Mouse (Mus musculus): ENCODE data around the gene Serf2. TPM values are rescaled to one million over a fixed set of nuclear protein-coding genes. Genes with fewer than 3 reads are reported as not detected.

Serf2 gene
- polyA plus RNA-seq (2014; fragmentation: Nextera tagmentation; extraction: Ambion mirVana), result 352 and 382 TPM in 2 replicates

DNA sequence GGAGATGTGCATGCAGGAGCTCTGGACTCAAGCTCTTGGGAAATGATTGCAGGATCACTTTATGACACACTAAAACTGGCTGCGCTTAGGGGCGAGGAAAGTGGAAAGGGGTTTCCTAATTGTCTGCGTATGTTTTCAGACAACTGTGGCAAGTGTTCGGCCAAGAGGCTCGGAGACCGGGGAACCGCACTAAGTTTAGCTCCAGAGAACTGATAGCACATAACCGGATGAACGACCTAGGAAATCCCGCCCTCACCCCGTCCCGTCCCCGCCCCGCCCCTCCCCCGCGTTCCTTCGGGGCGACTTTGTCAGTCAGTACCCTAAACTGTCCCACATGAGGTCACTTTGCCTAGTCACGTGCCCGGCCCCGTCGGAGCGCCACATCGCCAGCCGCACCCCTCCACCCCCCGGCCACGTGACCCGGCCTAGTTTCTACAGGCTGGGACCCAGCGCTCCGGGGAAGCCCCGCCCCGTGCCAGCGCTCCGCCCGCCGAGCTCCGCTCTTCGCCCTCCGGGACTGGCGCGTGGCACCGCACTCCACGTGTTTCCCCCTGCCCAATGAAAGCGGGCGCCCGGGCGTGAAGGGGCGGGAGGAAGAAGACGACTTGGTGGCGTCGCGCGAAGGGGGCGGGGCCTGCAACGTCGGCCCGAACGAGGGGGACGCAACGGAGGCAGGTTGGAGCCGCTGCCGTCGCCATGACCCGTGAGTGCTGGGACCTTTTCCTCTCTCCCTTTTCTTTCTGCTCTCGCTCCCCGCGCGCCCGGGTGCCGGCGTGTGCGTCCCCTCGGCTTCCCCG is at the start of gene Serf2:
Serf2 (plus strand) TSS at position 457 of the 797 bp plus-strand sequence.
- ATAC-seq (ENCODE audit: low FRiP score, low TSS enrichment) (peak; percentile 100), DNase-seq (peak; percentile 99)
- Histone ChIP-seq H3K9ac (replicated peaks; ENCODE audit: low read length) (peak within 1 kb of the TSS; percentile 80), H3K4me2 (ENCODE audit: low read length) (peak within 1 kb of the TSS; percentile 61), H3K4me3 (replicated peaks; ENCODE audit: low read depth, low read length) (peak within 1 kb of the TSS; percentile 97), H3K27me3 (ENCODE audit: control insufficient read depth, insufficient read depth, low read length) (no peaks in the 10 kb centered on the region), H3K4me1 (ENCODE audit: control insufficient read depth, insufficient read depth, low read length) (peaks cover 12% of the 10 kb centered on the region), H3K9me3 (ENCODE audit: control insufficient read depth, low read length) (no peaks in the 10 kb centered on the region), H3K36me3 (ENCODE audit: control insufficient read depth, insufficient read depth, low read length) (peaks cover 20% of the 10 kb centered on the region), H3K27ac (replicated peaks; ENCODE audit: low read depth, low read length) (peak within 1 kb of the TSS; percentile 93)
- WGBS, result under 1% methylated on average over 74 of the region's 74 CpGs

GRCm38 (mm10) chr2:121403296-121403695 is 45.7 kb upstream of the Serf2 start:
- no peaks in the 10 kb centered on the region for H3K36me3 ChIP-seq (ENCODE audit: control insufficient read depth, insufficient read depth, low read length)
- H3K4me2 ChIP-seq (ENCODE audit: low read length), result no peak overlapping the region
- H3K4me1 ChIP-seq (ENCODE audit: control insufficient read depth, insufficient read depth, low read length), result no peaks in the 10 kb centered on the region
- H3K9me3 ChIP-seq (ENCODE audit: control insufficient read depth, low read length), result no peaks in the 10 kb centered on the region
- H3K27ac ChIP-seq (replicated peaks; ENCODE audit: low read depth, low read length), result no peak overlapping the region
- no peak overlapping the region for H3K4me3 ChIP-seq (replicated peaks; ENCODE audit: low read depth, low read length)
- no peaks in the 10 kb centered on the region for H3K27me3 ChIP-seq (ENCODE audit: control insufficient read depth, insufficient read depth, low read length)
- DNase-seq (no peak), ATAC-seq (ENCODE audit: low FRiP score, low TSS enrichment) (no peak)
- no peak overlapping the region for H3K9ac ChIP-seq (replicated peaks; ENCODE audit: low read length)

GRCm38 (mm10) chr2:121408160-121408559 is 40.8 kb upstream of the Serf2 start:
- Histone ChIP-seq H3K27ac (replicated peaks; ENCODE audit: low read depth, low read length) (no peak overlapping the region), H3K27me3 (ENCODE audit: control insufficient read depth, insufficient read depth, low read length) (no peaks in the 10 kb centered on the region), H3K36me3 (ENCODE audit: control insufficient read depth, insufficient read depth, low read length) (0 out of 2 replicates have a peak, but pooled peaks cover 2% of the 10 kb centered on the region), H3K9ac (replicated peaks; ENCODE audit: low read length) (no peak overlapping the region), H3K4me1 (ENCODE audit: control insufficient read depth, insufficient read depth, low read length) (no peaks in the 10 kb centered on the region), H3K4me3 (replicated peaks; ENCODE audit: low read depth, low read length) (no peak overlapping the region), H3K9me3 (ENCODE audit: control insufficient read depth, low read length) (no peaks in the 10 kb centered on the region), H3K4me2 (ENCODE audit: low read length) (no peak overlapping the region)
- DNase-seq (peak; percentile 9), ATAC-seq (ENCODE audit: low FRiP score, low TSS enrichment) (no peak)
- whole genome bisulfite sequencing, result 31% methylated on average over 4 of the region's 4 CpGs

DNA sequence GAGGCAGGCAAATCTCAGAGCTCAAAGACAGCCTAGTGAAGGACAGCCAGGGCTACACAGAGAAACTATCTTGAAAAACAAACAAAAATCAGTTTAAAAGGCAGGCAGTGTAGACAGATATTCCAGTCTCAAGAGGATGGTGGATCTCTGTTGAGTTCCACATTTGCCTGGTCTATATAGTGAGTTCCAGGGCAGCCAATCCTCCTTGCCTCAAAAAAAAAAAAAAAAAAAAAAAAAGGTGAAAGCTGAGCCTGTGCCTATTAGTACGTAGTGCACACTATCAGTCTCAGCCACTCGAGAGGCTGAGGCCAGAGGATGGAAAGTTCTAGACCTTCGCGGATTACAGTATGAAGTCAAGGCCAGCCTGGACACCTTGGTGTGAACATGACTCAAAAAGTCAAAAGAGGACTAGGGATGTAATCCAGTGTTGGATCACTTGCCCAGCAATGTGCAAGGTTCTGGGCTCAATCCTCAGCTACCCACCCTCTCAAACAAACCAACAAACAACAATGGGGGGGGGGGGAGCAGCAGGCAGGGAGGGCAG is 36.1 kb upstream of the Serf2 start:
- WGBS, result 16% methylated on average over 4 of the region's 4 CpGs
- peak overlapping the region; percentile 97 for H3K27ac ChIP-seq (replicated peaks; ENCODE audit: low read depth, low read length)
- H3K4me3 ChIP-seq (replicated peaks; ENCODE audit: low read depth, low read length), result peak overlapping the region; percentile 99
- H3K4me1 ChIP-seq (ENCODE audit: control insufficient read depth, insufficient read depth, low read length), result peaks cover 20% of the 10 kb centered on the region
- H3K36me3 ChIP-seq (ENCODE audit: control insufficient read depth, insufficient read depth, low read length), result peaks cover 13% of the 10 kb centered on the region
- no peaks in the 10 kb centered on the region for H3K9me3 ChIP-seq (ENCODE audit: control insufficient read depth, low read length)
- H3K4me2 ChIP-seq (ENCODE audit: low read length), result peak overlapping the region; percentile 75
- peak; percentile 59 for DNase-seq
- H3K9ac ChIP-seq (replicated peaks; ENCODE audit: low read length), result peak overlapping the region; percentile 96
- ATAC-seq (ENCODE audit: low FRiP score, low TSS enrichment), result peak; percentile 12
- H3K27me3 ChIP-seq (ENCODE audit: control insufficient read depth, insufficient read depth, low read length), result no peaks in the 10 kb centered on the region

DNA sequence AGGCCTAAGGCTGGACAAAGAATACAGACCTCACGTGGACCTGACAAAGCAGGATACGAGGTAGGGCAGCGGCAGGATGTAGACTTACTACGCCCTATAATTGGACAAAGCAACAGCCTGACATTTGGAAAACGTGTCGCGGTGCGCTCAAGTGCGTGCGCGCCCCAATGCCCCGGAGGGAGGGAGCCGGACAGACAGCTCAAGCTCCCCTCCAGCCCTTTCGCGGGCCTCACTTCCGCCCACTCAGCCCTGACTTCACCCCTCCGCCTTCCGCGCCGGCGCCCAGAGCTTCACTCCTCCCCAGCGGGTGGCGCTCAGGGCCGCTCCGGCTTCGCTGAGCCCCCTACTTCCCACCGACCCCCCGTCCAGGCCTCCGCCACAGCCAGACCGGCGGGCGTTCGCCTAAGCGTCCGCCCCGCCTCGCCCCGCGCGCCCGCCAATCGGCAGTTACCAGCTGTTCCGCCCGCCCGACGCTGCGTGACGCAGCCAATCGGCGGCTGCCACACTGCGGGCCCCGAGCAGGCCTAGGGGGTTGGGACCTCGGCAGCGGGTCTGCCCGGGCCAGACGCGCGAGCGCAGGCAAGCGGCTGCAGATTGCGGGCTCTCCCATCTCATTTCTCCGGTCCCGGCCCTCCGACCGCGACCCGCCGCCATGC is 35.5 kb upstream of the Serf2 start, which contains the start of the genes Pdia3 and Catsper2:
Pdia3 (plus strand) TSS at position 389 of the 656 bp plus-strand sequence.
Catsper2 (minus strand) TSS at position 406 of the 656 bp plus-strand sequence.
- Histone ChIP-seq H3K27me3 (ENCODE audit: control insufficient read depth, insufficient read depth, low read length) (no peaks in the 10 kb centered on the region), H3K27ac (replicated peaks; ENCODE audit: low read depth, low read length) (peak within 1 kb of the TSS; percentile 97), H3K4me1 (ENCODE audit: control insufficient read depth, insufficient read depth, low read length) (peaks cover 20% of the 10 kb centered on the region), H3K36me3 (ENCODE audit: control insufficient read depth, insufficient read depth, low read length) (peaks cover 19% of the 10 kb centered on the region), H3K4me3 (replicated peaks; ENCODE audit: low read depth, low read length) (peak within 1 kb of the TSS; percentile 99), H3K9me3 (ENCODE audit: control insufficient read depth, low read length) (no peaks in the 10 kb centered on the region), H3K4me2 (ENCODE audit: low read length) (peak within 1 kb of the TSS; percentile 75), H3K9ac (replicated peaks; ENCODE audit: low read length) (peak within 1 kb of the TSS; percentile 96)
- under 1% methylated on average over 68 of the region's 68 CpGs for WGBS
- ATAC-seq (ENCODE audit: low FRiP score, low TSS enrichment), result peak; percentile 99
- DNase-seq, result peak; percentile 98

DNA sequence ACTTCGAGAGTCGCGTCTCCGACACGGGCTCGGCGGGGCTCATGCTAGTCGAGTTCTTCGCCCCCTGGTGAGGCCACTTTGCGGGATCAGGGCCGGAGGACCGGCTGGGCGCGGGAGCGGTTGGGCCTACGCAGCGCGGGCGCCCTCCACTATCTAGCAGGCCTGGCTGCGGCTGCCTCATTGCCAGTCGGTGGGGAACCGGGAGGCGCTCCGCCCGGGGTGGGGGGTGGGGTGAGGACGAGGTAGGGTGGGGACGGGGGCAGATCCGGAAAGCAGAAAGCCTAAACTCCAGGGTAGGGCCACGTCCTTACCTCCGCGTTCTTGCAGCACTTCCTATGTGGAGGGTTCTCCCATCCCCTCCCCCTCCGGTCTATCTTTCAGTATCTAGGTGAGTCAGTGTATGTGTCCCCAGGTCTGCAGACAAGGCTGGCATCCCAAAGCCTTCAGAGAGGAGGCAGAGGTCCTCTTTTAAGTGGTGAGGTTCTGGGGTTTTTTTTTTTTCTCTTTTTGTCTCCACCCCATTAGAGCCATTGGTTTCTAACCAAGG is 34.8 kb upstream of the Serf2 start:
- H3K27ac ChIP-seq (replicated peaks; ENCODE audit: low read depth, low read length), result peak overlapping the region; percentile 97
- WGBS, result under 1% methylated on average over 32 of the region's 32 CpGs
- ATAC-seq (ENCODE audit: low FRiP score, low TSS enrichment), result peak; percentile 51

GRCm38 (mm10) chr2:121415103-121415502 is 33.9 kb upstream of the Serf2 start:
- Histone ChIP-seq H3K27ac (replicated peaks; ENCODE audit: low read depth, low read length) (no peak overlapping the region), H3K9ac (replicated peaks; ENCODE audit: low read length) (peak overlapping the region; percentile 96; the same call in 1 of the 2 replicates), H3K36me3 (ENCODE audit: control insufficient read depth, insufficient read depth, low read length) (peaks cover 31% of the 10 kb centered on the region), H3K4me1 (ENCODE audit: control insufficient read depth, insufficient read depth, low read length) (peaks cover 20% of the 10 kb centered on the region), H3K27me3 (ENCODE audit: control insufficient read depth, insufficient read depth, low read length) (no peaks in the 10 kb centered on the region), H3K9me3 (ENCODE audit: control insufficient read depth, low read length) (no peaks in the 10 kb centered on the region), H3K4me3 (replicated peaks; ENCODE audit: low read depth, low read length) (peak overlapping the region; percentile 99), H3K4me2 (ENCODE audit: low read length) (peak overlapping the region; percentile 75)
- no peak for DNase-seq
- ATAC-seq (ENCODE audit: low FRiP score, low TSS enrichment), result no peak
- 61% methylated on average over 3 of the region's 3 CpGs for WGBS

More for the DNA sequence above, 34.8 kb upstream of the Serf2 start:
- peak overlapping the region; percentile 96 for H3K9ac ChIP-seq (replicated peaks; ENCODE audit: low read length)
- peak; percentile 63 for DNase-seq
- H3K4me3 ChIP-seq (replicated peaks; ENCODE audit: low read depth, low read length), result peak overlapping the region; percentile 99
- no peaks in the 10 kb centered on the region for H3K9me3 ChIP-seq (ENCODE audit: control insufficient read depth, low read length)
- H3K36me3 ChIP-seq (ENCODE audit: control insufficient read depth, insufficient read depth, low read length), result peaks cover 26% of the 10 kb centered on the region
- peak overlapping the region; percentile 75 for H3K4me2 ChIP-seq (ENCODE audit: low read length)
- H3K27me3 ChIP-seq (ENCODE audit: control insufficient read depth, insufficient read depth, low read length), result no peaks in the 10 kb centered on the region
- peaks cover 20% of the 10 kb centered on the region for H3K4me1 ChIP-seq (ENCODE audit: control insufficient read depth, insufficient read depth, low read length)

DNA sequence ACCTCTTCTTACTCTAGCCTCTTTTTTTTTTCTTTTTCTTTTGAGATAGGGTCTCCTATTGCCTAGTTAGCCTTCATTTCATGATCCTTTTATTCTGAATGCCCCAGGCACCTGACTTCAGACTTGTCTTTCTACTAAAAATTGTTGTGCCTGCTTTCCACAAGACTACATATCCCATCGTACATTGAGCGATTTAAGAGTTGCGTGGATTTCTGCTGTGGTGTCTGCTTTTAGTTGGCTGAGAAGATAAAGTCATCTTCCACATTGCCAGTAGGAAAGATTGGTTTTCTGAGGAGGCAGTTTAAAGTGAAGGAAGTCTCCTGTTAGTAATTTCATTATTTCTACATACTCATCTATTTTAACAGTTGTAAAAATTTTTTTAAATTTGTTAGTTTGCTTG is 33.4 kb upstream of the Serf2 start:
- Histone ChIP-seq H3K9ac (replicated peaks; ENCODE audit: low read length) (no peak overlapping the region; the same call in 1 of the 2 replicates), H3K4me3 (replicated peaks; ENCODE audit: low read depth, low read length) (peak overlapping the region; percentile 99; the same call in 1 of the 2 replicates), H3K4me2 (ENCODE audit: low read length) (peak overlapping the region; percentile 75), H3K4me1 (ENCODE audit: control insufficient read depth, insufficient read depth, low read length) (peaks cover 20% of the 10 kb centered on the region), H3K27me3 (ENCODE audit: control insufficient read depth, insufficient read depth, low read length) (no peaks in the 10 kb centered on the region), H3K27ac (replicated peaks; ENCODE audit: low read depth, low read length) (no peak overlapping the region), H3K36me3 (ENCODE audit: control insufficient read depth, insufficient read depth, low read length) (peaks cover 30% of the 10 kb centered on the region), H3K9me3 (ENCODE audit: control insufficient read depth, low read length) (no peaks in the 10 kb centered on the region)
- WGBS, result 85% methylated on average over 3 of the region's 3 CpGs
- ATAC-seq (ENCODE audit: low FRiP score, low TSS enrichment) (no peak), DNase-seq (no peak)
